Mouse (Mus musculus) right cerebral cortex, adult 18-20 months (tissue): ENCODE measurements around the gene Isyna1.
"Not testable (repeated sequence)": the region's sequence is repeated elsewhere in the genome, so short reads cannot be mapped to it uniquely, and the experiment has no call there.

ENCODE experiments used
- DNase-seq: peaks from one replicate; pipeline ENCODE4 v3.0.0; 2022; ENCODE audit warnings: mixed read lengths

Isyna1 gene

GRCm38 (mm10) chr8:70577207-70577606 is 17.0 kb upstream of the Isyna1 start:
- no peak for DNase-seq

DNA sequence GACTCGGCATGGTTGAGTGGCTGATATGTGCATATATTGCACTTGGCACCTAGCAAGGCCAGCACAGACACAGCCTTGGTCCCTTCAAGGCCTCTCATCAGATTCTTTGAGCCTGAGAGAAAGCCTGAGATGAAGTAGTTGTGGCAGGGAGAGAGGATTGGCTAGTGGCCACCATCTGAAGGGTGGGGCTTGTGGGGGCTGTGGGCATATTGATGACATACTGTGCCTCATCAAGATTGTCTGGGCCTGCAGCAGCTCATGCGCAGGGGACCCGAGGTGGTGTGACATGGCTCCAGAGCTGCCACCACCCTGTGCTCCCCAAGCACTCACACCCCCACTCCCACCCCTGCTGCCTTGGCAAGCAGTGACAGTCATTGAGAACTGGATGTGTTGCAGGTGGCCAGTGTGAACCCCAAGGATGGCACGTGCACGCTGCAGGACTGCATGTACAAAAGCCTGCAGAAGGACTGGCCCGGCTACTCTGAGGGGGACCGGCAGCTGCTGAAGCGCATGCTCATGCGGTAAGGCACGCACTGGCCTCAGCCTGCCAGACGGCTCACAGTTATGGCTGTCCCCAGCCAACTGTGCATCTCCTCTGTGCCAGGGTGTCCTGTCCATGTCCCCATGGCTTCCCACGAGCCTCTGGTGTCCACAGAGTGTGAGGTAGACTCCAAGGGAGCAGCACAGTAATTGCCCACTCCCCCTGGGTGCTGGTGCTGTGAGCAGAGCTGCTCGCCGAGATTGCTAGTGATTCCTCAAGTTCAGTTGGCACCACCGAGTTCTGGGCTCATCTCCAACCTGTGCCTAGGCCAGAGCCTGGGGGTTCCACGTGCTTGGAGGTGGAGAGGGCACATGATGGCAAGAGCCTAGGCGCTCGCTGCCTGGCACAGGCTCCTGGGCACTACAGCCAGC is 10.4 kb upstream of the Isyna1 start:
- DNase-seq = no peak

DNA sequence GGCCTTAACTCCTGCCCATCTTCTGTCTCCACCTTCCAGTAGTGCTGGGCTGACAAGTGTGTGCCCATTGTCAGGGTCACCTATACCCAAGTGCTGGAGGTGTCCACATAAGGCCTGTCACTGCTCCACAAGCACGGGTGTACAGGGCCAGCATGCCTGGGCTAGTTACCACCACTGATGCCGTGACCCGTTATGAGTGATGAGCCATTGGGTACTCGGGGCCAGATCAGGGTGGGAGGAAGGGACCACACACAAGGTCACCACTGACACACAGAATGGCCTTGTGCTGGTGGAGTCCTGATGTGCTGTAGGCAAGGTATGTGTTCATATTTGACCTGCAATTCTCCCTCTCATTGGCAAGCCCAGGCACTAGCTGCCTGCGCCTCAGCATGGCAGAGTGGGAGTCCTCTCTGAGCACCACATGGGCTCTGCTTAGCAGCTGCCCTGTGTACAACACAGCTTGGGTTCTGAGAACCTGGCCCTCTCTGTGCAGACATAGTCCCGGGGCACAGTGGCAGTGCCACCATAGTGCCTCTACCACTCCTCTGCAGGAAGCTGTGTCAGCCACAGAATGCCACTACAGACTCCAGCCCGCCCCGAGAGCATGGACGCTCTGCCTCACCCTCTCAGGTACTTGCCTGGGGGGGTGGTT is 9.4 kb upstream of the Isyna1 start:
- DNase-seq = no peak

- DNase-seq = peak; percentile 66
Observed at GRCm38 (mm10) chr8:70585258-70585652, 8.9 kb upstream of the Isyna1 start.

DNA sequence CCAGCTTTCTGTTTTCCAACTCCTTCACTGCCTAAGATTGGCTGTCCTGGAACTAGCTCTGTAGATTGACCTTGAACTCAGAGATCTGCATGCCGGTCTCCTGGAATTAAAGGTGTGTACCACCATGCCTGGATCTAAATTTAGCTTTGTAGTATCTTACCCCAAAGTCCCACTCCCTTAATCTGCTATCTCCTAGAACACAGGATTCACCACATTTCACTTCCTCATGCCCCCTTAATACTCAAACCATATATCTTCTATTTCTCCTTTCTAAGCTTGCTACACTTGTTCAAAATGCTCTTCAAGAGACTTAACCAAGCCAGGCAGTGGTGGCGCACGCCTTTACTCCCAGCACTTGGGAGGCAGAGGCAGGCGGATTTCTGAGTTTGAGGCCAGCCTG is 6.2 kb upstream of the Isyna1 start:
- DNase-seq = not testable (repeated sequence)

- no peak for DNase-seq
Observed at GRCm38 (mm10) chr8:70591569-70591968, 2.6 kb upstream of the Isyna1 start.

- DNase-seq = no peak
Observed at GRCm38 (mm10) chr8:70593173-70593572, 1.0 kb upstream of the Isyna1 start.

DNA sequence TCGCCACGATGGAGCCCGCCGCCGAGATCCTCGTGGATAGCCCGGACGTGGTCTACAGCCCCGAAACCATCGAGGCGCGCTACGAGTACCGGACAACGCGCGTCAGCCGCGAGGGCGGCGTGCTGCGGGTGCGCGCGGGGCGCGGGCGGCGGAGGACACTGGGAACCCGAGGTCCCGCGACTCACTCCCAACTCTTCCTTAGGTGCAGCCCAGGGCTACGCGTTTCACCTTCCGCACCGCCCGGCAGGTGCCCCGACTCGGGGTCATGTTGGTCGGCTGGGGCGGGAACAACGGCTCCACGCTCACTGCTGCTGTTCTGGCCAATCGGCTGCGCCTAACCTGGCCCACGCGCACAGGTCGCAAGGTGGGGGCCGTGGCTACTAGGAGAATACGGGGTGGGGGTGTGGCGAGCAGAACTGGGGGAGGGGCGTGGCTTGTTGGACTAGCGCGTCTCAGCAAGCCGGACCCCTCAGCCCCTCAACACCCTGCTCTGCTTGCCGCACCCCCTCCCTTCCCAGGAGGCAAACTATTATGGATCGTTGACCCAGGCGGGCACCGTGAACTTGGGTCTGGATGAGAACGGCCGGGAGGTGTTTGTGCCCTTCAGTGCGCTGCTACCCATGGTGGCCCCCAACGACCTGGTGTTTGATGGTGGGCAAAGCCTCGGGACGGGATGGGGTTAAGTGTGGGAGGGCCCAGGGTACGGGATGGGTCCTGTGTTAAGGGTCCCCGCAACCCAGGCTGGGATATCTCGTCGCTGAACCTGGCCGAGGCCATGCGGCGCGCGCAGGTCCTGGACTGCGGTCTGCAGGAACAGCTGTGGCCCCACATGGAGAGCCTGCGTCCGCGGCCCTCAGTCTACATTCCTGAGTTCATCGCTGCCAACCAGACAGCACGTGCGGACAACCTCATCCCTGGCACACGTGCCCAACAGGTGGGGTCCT is 720 bp downstream of the Isyna1 start:
- DNase-seq = no peak

- no peak for DNase-seq
Observed at GRCm38 (mm10) chr8:70595811-70596210, 1.6 kb downstream of the Isyna1 start.

- no peak for DNase-seq
Observed at GRCm38 (mm10) chr8:70596216-70596615, 2.0 kb downstream of the Isyna1 start.

GRCm38 (mm10) chr8:70596775-70597416 is 2.7 kb downstream of the Isyna1 start:
- no peak for DNase-seq

DNA sequence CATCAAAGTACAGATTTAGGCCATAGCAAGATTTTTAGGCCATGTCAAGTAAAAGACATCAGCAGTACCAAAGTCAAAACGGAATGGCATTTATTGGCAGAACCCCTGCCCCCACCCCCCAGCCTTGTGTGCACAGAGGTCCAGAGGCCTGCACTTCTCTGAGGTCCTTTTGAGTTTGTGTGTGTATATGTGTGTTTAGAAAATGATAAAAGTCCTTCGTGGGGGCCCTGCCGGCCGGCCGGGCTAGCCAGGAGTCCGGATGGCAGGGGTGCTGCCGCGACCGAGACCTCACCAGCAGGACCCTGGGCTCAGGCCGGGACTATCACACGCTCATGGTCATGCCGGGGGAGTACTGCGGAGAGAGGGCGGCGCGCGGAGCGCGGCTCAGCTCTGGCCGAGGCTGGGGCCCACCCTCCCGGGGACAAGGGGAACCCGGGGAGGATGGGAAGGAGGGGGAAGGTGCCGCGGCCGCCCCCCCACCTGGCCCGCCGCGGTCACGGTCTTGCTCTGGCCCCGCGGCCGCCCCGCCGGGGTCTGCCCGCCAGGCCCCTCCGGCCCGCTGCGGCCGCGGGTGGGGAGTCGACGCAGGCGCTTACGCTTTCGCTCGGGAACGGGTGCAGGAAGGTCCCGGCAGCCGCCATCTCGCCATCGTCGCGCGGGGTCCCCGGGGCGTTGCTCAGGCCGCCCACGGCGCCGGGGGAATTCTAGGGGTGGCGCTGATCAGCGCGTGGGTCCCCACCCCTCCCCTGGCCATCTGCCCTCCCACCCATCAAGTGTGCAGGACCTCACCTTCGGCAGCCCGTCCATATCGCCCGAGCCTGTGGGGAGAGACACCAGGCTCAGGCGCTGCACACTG is 3.5 kb downstream of the Isyna1 start:
- DNase-seq = no peak

DNA sequence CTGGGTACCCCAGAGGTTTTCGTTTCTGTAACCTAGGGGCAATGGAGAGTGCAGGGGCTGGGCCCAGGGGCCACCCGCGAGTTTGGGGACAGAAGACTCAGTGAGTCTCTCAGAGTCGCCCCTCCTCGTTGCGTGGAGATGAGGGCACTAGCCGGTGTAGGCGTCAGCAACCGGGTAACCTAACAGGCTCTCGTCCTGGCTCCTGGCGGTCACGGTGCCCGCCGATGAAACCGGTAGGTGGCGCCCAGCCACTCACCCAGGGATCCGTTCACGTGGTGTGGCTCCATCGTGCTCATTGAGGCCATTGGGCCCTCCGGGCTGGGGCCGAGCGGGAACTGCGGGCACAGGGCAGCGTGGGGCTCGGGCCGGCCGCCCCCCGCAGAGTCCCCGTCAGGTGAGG is 4.1 kb downstream of the Isyna1 start:
- peak; percentile 90 for DNase-seq

DNA sequence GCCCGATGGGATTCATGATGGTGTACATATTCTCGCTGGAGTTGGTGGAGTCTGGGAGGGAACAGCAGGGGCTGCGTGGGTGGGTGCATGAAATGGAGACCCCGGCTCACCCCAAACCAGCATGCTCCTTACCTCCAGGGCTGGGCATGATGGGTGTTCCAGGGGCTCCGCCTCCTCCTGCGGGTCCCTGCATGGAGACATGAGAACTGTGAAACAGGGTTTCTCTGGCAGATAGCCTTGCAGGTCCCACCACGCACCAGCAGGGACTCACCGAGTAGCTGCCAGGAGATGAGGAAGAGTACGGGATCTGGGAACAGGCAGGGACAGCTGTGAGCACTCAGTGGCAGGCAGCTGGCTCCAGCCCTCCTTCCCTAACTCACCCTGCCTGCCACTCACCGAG is 4.5 kb downstream of the Isyna1 start:
- no peak for DNase-seq

DNA sequence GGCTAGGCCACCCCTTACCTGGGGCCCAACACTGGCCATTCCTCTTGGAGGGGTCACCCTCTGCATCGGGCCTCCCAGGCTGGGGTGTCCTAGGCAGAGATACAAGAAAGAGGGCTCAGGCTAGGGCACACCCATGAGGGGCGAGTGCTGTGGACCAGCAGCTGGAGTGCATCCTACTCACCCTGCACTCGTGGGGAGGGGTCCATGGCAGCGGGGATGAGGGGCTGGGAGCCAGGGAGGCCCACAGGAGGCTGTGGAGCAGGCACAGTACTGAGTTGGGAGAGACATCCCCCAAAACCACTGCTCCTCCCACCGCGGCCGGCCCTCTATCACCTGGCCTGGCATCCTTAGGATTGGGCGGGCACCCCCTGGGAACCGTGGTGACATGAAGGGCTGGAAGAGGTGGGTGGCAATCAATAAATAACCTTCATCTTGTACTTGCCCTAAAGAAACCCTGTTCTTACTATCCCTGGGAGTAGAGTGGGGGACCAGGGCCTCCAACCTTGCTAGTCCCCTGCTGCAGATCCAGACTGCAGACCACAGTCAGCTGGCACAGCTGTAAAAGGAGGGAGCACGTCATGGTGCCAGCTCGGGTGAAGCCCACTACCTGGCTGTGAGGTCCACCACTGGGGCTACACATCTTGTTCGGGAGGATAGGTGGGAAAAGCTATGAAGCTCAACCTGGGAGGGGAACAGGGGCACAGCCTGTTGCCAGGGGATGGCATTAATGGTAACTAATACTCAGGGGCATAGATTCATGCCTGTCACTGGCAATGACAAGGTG is 5.5 kb downstream of the Isyna1 start:
- no peak for DNase-seq

DNA sequence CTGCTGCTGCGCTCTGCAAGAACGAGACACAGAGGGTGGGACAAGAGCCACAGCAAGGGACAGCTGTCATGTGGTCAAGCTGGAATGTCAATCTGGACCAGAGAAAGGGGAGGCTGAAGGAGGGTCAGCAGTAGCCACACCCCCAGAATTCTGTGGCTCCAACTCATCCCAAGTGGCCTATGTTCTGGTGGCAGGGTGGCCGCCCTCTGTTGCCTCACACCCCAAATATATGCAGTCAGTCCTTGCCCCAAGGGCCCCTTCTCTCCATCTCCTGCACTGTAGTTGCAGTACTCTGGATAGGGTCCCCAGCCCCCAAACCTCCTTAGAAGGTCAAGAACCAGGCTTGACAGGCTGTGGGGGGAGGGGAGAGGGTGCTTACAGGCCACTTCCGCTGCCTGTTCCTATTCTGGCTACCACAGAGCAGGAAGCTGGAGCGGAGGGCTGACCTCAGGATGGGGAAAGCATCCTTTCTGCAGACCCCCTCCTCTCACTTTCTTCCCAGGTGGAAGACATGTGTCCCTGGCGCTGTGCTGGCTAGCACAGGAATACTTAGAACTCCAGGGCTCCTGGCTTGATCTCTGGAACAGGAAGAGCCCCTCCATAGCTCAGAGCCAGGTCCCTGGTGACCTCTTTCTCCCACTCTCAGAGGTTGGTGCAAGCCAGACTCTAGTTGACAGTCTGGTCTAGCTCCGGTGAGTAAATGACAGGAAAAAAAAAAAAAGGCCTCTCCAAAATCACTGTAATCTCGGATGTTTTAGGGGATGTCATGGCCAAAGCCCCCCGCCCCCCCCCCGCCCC is 6.5 kb downstream of the Isyna1 start:
- no peak for DNase-seq

DNA sequence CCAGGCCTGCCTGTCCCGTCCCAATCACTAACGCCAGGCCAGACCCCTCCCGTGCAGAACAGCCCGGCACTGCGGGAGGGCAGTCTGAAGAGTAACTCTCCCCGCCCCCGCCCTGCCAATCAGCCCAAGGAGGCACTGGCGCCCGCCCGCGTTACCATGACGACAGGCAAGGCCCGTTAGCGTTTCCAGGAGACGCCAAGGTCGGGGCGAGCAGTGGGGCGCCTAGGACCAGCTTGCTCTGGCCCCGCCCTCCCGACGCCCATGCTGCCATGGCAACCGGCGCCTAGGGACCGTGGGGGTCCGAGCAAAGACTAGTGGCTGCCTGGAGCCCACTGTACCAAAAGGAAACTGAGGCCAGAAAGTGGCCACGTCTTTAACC is 7.1 kb downstream of the Isyna1 start:
- peak; percentile 89 for DNase-seq

- DNase-seq = no peak
Observed at GRCm38 (mm10) chr8:70602139-70602811, 8.1 kb downstream of the Isyna1 start.

- no peak for DNase-seq
Observed at GRCm38 (mm10) chr8:70604558-70604957, 10.4 kb downstream of the Isyna1 start.
